9 mouse cellular contexts compared by ENCODE assay signal in genomic region chr13:62879831-62880615, GRCm38 (mm10). TPM values are rescaled to one million over a fixed set of nuclear protein-coding genes. Genes with fewer than 3 reads are reported as not detected.
DNase-seq lines count a peak whose midpoint lies in the region; ATAC-seq and TF ChIP-seq lines count a peak whose summit lies in the region.
"Had no signal": no experiment of that assay in that cellular context is flagged by ENCODE, and none has a peak within 500 bp of the region (broad histone marks: within the 10 kb centered on the region; RNA-seq: fewer than 3 reads in every experiment).

No protein-coding gene starts in this region.

- TF ChIP-seq CTCF in liver, adult 2 months (IDR thresholded peaks at IDR 0.05; ENCODE audit: low read depth, low read length): no peak

- 6% methylated on average over 8 of the region's 8 CpGs for WGBS in liver, adult 2 months
- WGBS in liver, embryonic 13.5 days (ENCODE audit: insufficient replicate concordance): 19% methylated on average over 8 of the region's 8 CpGs
- WGBS in midbrain, embryonic 15.5 days: 24% methylated on average over 8 of the region's 8 CpGs

- H3K9ac ChIP-seq in liver, adult 2 months (ENCODE audit: low read depth, low read length): peak overlapping the region; percentile 28; the same call in 1 of the 2 replicates
- no peak overlapping the region for H3K9ac ChIP-seq in liver, embryonic 13.5 days
- no peak overlapping the region for H3K9ac ChIP-seq in midbrain, embryonic 15.5 days
- H3K9ac ChIP-seq: forebrain, embryonic 12.5 days had no signal

- peak; percentile 31; the same call in 1 of the 2 replicates for ATAC-seq in liver, embryonic 13.5 days (ENCODE audit: low read depth)
- ATAC-seq in megakaryocyte-erythroid progenitor cell, adult 5-6 weeks (replicated peaks; ENCODE audit: low FRiP score, low TSS enrichment, poor library complexity, severe bottlenecking): no peak; the same call in 1 of the 2 replicates
- no peak for ATAC-seq in midbrain, embryonic 15.5 days (replicated peaks)

- H3K4me2 ChIP-seq in liver, embryonic 13.5 days: no peak overlapping the region
- no peak overlapping the region for H3K4me2 ChIP-seq in midbrain, embryonic 15.5 days
- H3K4me2 ChIP-seq: forebrain, embryonic 12.5 days had no signal

- peaks cover 40% of the 10 kb centered on the region for H3K4me1 ChIP-seq in liver, adult 2 months (ENCODE audit: control insufficient read depth, insufficient read depth, low read length)
- H3K4me1 ChIP-seq in liver, embryonic 13.5 days (replicated peaks): peaks cover 11% of the 10 kb centered on the region
- H3K4me1 ChIP-seq in midbrain, embryonic 15.5 days: no peaks in the 10 kb centered on the region

- no peak overlapping the region for H3K4me3 ChIP-seq in liver, adult 2 months (ENCODE audit: insufficient read depth, low read depth, low read length)
- no peak overlapping the region for H3K4me3 ChIP-seq in liver, embryonic 13.5 days (replicated peaks)
- no peak overlapping the region for H3K4me3 ChIP-seq in midbrain, embryonic 15.5 days
- H3K4me3 ChIP-seq: forebrain, embryonic 12.5 days had no signal

- peaks cover 11% of the 10 kb centered on the region; the same call in 1 of the 2 replicates for H3K79me2 ChIP-seq in liver, adult 2 months (ENCODE audit: control insufficient read depth, insufficient read depth, low read length)

- peak; percentile 84 for DNase-seq in liver, adult 2 months (ENCODE audit: extremely low read depth, low read depth, low spot score)
- DNase-seq in liver: no peak
- DNase-seq in R1 (ENCODE audit: low read depth, low spot score): peak; percentile 65
- DNase-seq in liver, embryonic 13.5 days: no peak
- DNase-seq in thymus, adult 18-20 months: peak; percentile 28 to 54
- DNase-seq in frontal cortex, adult 2 months (ENCODE audit: extremely low spot score in 1 of 2, low spot score in 1 of 2): no peak

- no peaks in the 10 kb centered on the region for H3K27me3 ChIP-seq in liver, adult 2 months (ENCODE audit: control insufficient read depth, insufficient read depth, low read length)
- H3K27me3 ChIP-seq in liver, embryonic 13.5 days: no peaks in the 10 kb centered on the region
- H3K27me3 ChIP-seq in midbrain, embryonic 15.5 days (replicated peaks): no peaks in the 10 kb centered on the region
- H3K27me3 ChIP-seq: forebrain, embryonic 12.5 days had no signal

- no peaks in the 10 kb centered on the region for H3K9me3 ChIP-seq in liver, embryonic 13.5 days (replicated peaks)
- H3K9me3 ChIP-seq in midbrain, embryonic 15.5 days: no peaks in the 10 kb centered on the region
- H3K9me3 ChIP-seq: forebrain, embryonic 12.5 days had no signal

- peaks cover 44% of the 10 kb centered on the region for H3K36me3 ChIP-seq in liver, adult 2 months (ENCODE audit: control insufficient read depth, insufficient read depth, low read length)
- H3K36me3 ChIP-seq in liver, embryonic 13.5 days: no peaks in the 10 kb centered on the region
- H3K36me3 ChIP-seq in midbrain, embryonic 15.5 days (replicated peaks): no peaks in the 10 kb centered on the region
- H3K36me3 ChIP-seq: forebrain, embryonic 12.5 days had no signal

- H3K27ac ChIP-seq in liver, adult 2 months (replicated peaks; ENCODE audit: insufficient read depth, low read depth, low read length): peak overlapping the region; percentile 70
- peak overlapping the region; percentile 34; the same call in 1 of the 2 replicates for H3K27ac ChIP-seq in liver, embryonic 13.5 days
- no peak overlapping the region for H3K27ac ChIP-seq in midbrain, embryonic 15.5 days
- H3K27ac ChIP-seq: forebrain, embryonic 12.5 days had no signal

- no peak for TF ChIP-seq POLR2A in liver, adult 2 months (IDR thresholded peaks at IDR 0.05; ENCODE audit: extremely low read depth, insufficient read depth, low read length)

RNA-seq across cellular contexts. Expression of gene Fbp1, which starts 8.1 kb away (rescaled TPM):
- total RNA-seq in liver, adult 2 months (2014; rRNA removed): 1,448 and 1,888 TPM in 2 replicates
- polyA plus RNA-seq in liver, adult 2 months (2012; rRNA removed): 1,550 and 1,804 TPM in 2 replicates
- 0.42 and 0.51 TPM in 2 replicates for polyA plus RNA-seq in liver, embryonic 13.5 days (2015; fragmentation: Nextera tagmentation; extraction: Ambion mirVana)
- not detected in 2 replicates for total RNA-seq in megakaryocyte-erythroid progenitor cell, adult 5-6 weeks (2014; fragmentation: Nextera tagmentation)
- total RNA-seq in megakaryocyte-erythroid progenitor cell, adult 5-6 weeks (2017): 0.70 TPM in 1 of 2 replicates, not detected in the other
- polyA plus RNA-seq in frontal cortex, adult 2 months (2012; rRNA removed): 0.19 and 0.22 TPM in 2 replicates
- polyA plus RNA-seq in midbrain, embryonic 15.5 days (2015; fragmentation: Nextera tagmentation; extraction: Ambion mirVana): 0.30 and 0.61 TPM in 2 replicates
- polyA plus RNA-seq: forebrain, embryonic 12.5 days had no signal

RNA-seq across cellular contexts. Expression of gene Fbp2, which starts 21.8 kb away (rescaled TPM):
- total RNA-seq in liver, adult 2 months (2014; rRNA removed): 0.09 TPM in 1 of 2 replicates, not detected in the other
- 0.09 and 0.10 TPM in 2 replicates for polyA plus RNA-seq in liver, adult 2 months (2012; rRNA removed)
- polyA plus RNA-seq in liver, embryonic 13.5 days (2015; fragmentation: Nextera tagmentation; extraction: Ambion mirVana): 0.19 TPM in 1 of 2 replicates, not detected in the other
- not detected in 2 replicates for total RNA-seq in megakaryocyte-erythroid progenitor cell, adult 5-6 weeks (2014; fragmentation: Nextera tagmentation)
- not detected in 2 replicates for total RNA-seq in megakaryocyte-erythroid progenitor cell, adult 5-6 weeks (2017)
- polyA plus RNA-seq in frontal cortex, adult 2 months (2012; rRNA removed): 0.06 and 0.12 TPM in 2 replicates
- 1.1 and 1.3 TPM in 2 replicates for polyA plus RNA-seq in midbrain, embryonic 15.5 days (2015; fragmentation: Nextera tagmentation; extraction: Ambion mirVana)
- polyA plus RNA-seq: forebrain, embryonic 12.5 days had no signal

Comparison
In these comparisons a context has a peak if more than half of its experiments do, and no peak if none do; other contexts are left out.
1. DNase-seq: peak in liver, adult 2 months (single experiment), R1 (single experiment) and thymus, adult 18-20 months (2 of 2); none in liver (single experiment), liver, embryonic 13.5 days (single experiment) and frontal cortex, adult 2 months (0 of 2).
2. RNA of gene Fbp1, which starts 8.1 kb away (polyA plus RNA-seq): 1,550 to 1,804 TPM in liver, adult 2 months; 0.42 to 0.51 TPM in liver, embryonic 13.5 days, 0.30 to 0.61 TPM in midbrain, embryonic 15.5 days and 0.19 to 0.22 TPM in frontal cortex, adult 2 months; every median in the first group is over 100 times any median in the second.